In the genomic region with DNA sequence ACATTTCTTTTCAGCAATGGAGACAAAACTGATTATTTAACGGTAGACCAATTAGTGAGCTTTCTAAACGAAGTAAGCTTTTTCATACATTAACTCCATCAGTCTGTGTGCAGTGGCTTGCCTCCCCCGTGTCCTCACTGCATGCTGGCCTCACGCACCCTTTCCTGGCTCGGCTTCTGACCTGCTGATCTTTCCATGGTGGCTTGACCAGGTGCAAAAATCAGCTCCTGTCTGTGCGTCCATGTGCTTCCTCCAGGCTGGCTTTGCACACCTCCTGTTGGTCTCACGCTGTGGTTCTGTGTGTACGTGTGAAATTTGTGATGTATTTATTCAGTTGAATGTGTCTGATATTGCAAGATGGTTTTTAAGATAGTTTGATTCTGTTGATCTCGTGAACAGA, we compare ENCODE assay signal across 13 mouse cellular contexts.
"Had no signal": no experiment of that assay in that cellular context is flagged by ENCODE, and none has a peak within 500 bp of the region (broad histone marks: within the 10 kb centered on the region; RNA-seq: fewer than 3 reads in every experiment).

No protein-coding gene starts in this region.

- H3K27ac ChIP-seq: kidney, embryonic 15.5 days; limb, embryonic 13.5 days; liver, embryonic 15.5 days; midbrain, embryonic 10.5 days; neural tube, embryonic 12.5 days had no signal

- H3K36me3 ChIP-seq: kidney, embryonic 15.5 days; limb, embryonic 13.5 days; liver, embryonic 15.5 days; midbrain, embryonic 10.5 days; neural tube, embryonic 12.5 days had no signal

- ATAC-seq: lung, postnatal 0 days had no signal

- H3K4me1 ChIP-seq: limb, embryonic 13.5 days; liver, embryonic 15.5 days; midbrain, embryonic 10.5 days; neural tube, embryonic 12.5 days had no signal

- H3K9ac ChIP-seq: kidney, embryonic 15.5 days; limb, embryonic 13.5 days; liver, embryonic 15.5 days; neural tube, embryonic 12.5 days had no signal

- H3K9me3 ChIP-seq: kidney, embryonic 15.5 days; limb, embryonic 13.5 days; liver, embryonic 15.5 days; midbrain, embryonic 10.5 days; neural tube, embryonic 12.5 days had no signal

- H3K4me3 ChIP-seq: kidney, embryonic 15.5 days; limb, embryonic 13.5 days; liver, embryonic 15.5 days; midbrain, embryonic 10.5 days; neural tube, embryonic 12.5 days had no signal

- H3K4me2 ChIP-seq: kidney, embryonic 15.5 days; limb, embryonic 13.5 days; liver, embryonic 15.5 days; neural tube, embryonic 12.5 days had no signal

- DNase-seq: kidney, postnatal 14 days; left cerebral cortex, postnatal 4 days; lung, adult 2 months; lung, postnatal 4 days; midbrain, embryonic 14.5 days; thymus, adult 18-20 months; thymus, postnatal 14 days had no signal

- H3K27me3 ChIP-seq: kidney, embryonic 15.5 days; limb, embryonic 13.5 days; liver, embryonic 15.5 days; neural tube, embryonic 12.5 days had no signal
